ENCODE assay signal across 10 mouse cellular contexts in genomic region chr5:125112588-125112987, GRCm38 (mm10).
A peak's percentile ranks its signal among the peaks of the same experiment; 100 is the strongest.
DNase-seq lines count a peak whose midpoint lies in the region; ATAC-seq lines count a peak whose summit lies in the region.
"Had no signal": no experiment of that assay in that cellular context is flagged by ENCODE, and none has a peak within 500 bp of the region (broad histone marks: within the 10 kb centered on the region; RNA-seq: fewer than 3 reads in every experiment).

No protein-coding gene starts in this region.

- no peak overlapping the region for H3K4me3 ChIP-seq in heart, embryonic 14.5 days (ENCODE audit: control insufficient read depth in 1 of 2, insufficient read depth in 1 of 2, low read depth in 1 of 2, low read length in 2 of 2)
- H3K4me3 ChIP-seq in forebrain, embryonic 16.5 days (replicated peaks; ENCODE audit: low read length): no peak overlapping the region
- H3K4me3 ChIP-seq in midbrain, embryonic 13.5 days (replicated peaks): no peak overlapping the region

- peak overlapping the region; percentile 9 to 59; a peak in 2 of 4 replicates for H3K27ac ChIP-seq in heart, embryonic 14.5 days (replicated peaks in 1 of 2; ENCODE audit: control insufficient read depth in 1 of 2, insufficient read depth in 1 of 2, low read depth in 2 of 2, low read length in 2 of 2)
- H3K27ac ChIP-seq in forebrain, embryonic 16.5 days (ENCODE audit: low read length): peak overlapping the region; percentile 84
- H3K27ac ChIP-seq in midbrain, embryonic 13.5 days: peak overlapping the region; percentile 69

- peak overlapping the region; percentile 53; the same call in 1 of the 2 replicates for H3K9ac ChIP-seq in heart, embryonic 14.5 days (ENCODE audit: low read length)
- H3K9ac ChIP-seq in forebrain, embryonic 16.5 days (replicated peaks; ENCODE audit: low read depth, low read length): peak overlapping the region; percentile 5; the same call in 1 of the 2 replicates
- H3K9ac ChIP-seq in midbrain, embryonic 13.5 days (replicated peaks): no peak overlapping the region; the same call in 1 of the 2 replicates

- H3K36me3 ChIP-seq in heart, embryonic 14.5 days (ENCODE audit: control insufficient read depth, insufficient read depth, low read length): peaks cover 72% of the 10 kb centered on the region
- peaks cover 10% of the 10 kb centered on the region for H3K36me3 ChIP-seq in forebrain, embryonic 16.5 days (ENCODE audit: control insufficient read depth, insufficient read depth)
- H3K36me3 ChIP-seq in midbrain, embryonic 13.5 days: peaks cover 60% of the 10 kb centered on the region

- 60% methylated on average over 1 of the region's 1 CpGs for WGBS in heart, embryonic 14.5 days
- WGBS in forebrain, embryonic 16.5 days: 44% methylated on average over 1 of the region's 1 CpGs
- WGBS in midbrain, embryonic 13.5 days: 85% methylated on average over 1 of the region's 1 CpGs

- H3K27me3 ChIP-seq in heart, embryonic 14.5 days (ENCODE audit: control insufficient read depth, insufficient read depth, low read length): no peaks in the 10 kb centered on the region
- no peaks in the 10 kb centered on the region for H3K27me3 ChIP-seq in forebrain, embryonic 16.5 days (replicated peaks; ENCODE audit: control insufficient read depth, insufficient read depth, low read length)
- H3K27me3 ChIP-seq in midbrain, embryonic 13.5 days: no peaks in the 10 kb centered on the region

- H3K4me2 ChIP-seq in heart, embryonic 14.5 days (ENCODE audit: low read length): 0 out of 2 replicates have a peak overlapping the region, but pooled peaks have one; percentile 17
- no peak overlapping the region for H3K4me2 ChIP-seq in forebrain, embryonic 16.5 days (ENCODE audit: low read length)
- no peak overlapping the region for H3K4me2 ChIP-seq in midbrain, embryonic 13.5 days (replicated peaks)

- no peak for ATAC-seq in heart, embryonic 14.5 days (ENCODE audit: insufficient number of reproducible peaks, insufficient read depth, low FRiP score, low read depth)
- ATAC-seq in forebrain, embryonic 16.5 days: 0 out of 2 replicates have a peak, but pooled peaks have one; percentile 16
- no peak for ATAC-seq in midbrain, embryonic 13.5 days

- peaks cover 2 to 30% of the 10 kb centered on the region in 2 experiments; a peak in 3 of 4 replicates for H3K4me1 ChIP-seq in heart, embryonic 14.5 days (ENCODE audit: control insufficient read depth in 2 of 2, insufficient read depth in 2 of 2, low read length in 2 of 2)
- H3K4me1 ChIP-seq in forebrain, embryonic 16.5 days (replicated peaks; ENCODE audit: control insufficient read depth, insufficient read depth, low read length): peaks cover 33% of the 10 kb centered on the region
- peaks cover 40% of the 10 kb centered on the region for H3K4me1 ChIP-seq in midbrain, embryonic 13.5 days (replicated peaks)

- DNase-seq in heart, postnatal 36 days: no peak
- peak; percentile 32 for DNase-seq in brain, adult 2 months (ENCODE audit: low read depth, low spot score)
- DNase-seq in ovary, postnatal 10 days (ENCODE audit: low spot score): no peak
- no peak for DNase-seq in frontal cortex, postnatal 10 days (ENCODE audit: low spot score in 2 of 2)
- DNase-seq in cerebellum, adult 11 months: no peak
- DNase-seq: heart, postnatal 10 days; lung, adult 2 months had no signal

- H3K9me3 ChIP-seq in heart, embryonic 14.5 days (ENCODE audit: control insufficient read depth, low read length): 0 out of 2 replicates have a peak, but pooled peaks cover 3% of the 10 kb centered on the region
- no peaks in the 10 kb centered on the region for H3K9me3 ChIP-seq in forebrain, embryonic 16.5 days (ENCODE audit: control insufficient read depth, low read length)
- no peaks in the 10 kb centered on the region for H3K9me3 ChIP-seq in midbrain, embryonic 13.5 days

- intact Hi-C loops in heart, postnatal 36 days (cut with DNase I): no loop called here

Comparison
In these comparisons a context has a peak if more than half of its experiments do, and no peak if none do; other contexts are left out.
1. H3K27ac ChIP-seq: peak in every context shown above with its lines; median percentile 84 in forebrain, embryonic 16.5 days; 69 in midbrain, embryonic 13.5 days; 34 in heart, embryonic 14.5 days.